Mouse (Mus musculus): ENCODE data around the gene Arl8a. TPM values are rescaled to one million over a fixed set of nuclear protein-coding genes. Genes with fewer than 3 reads are reported as not detected.
"Not testable (repeated sequence)": the region's sequence is repeated elsewhere in the genome, so short reads cannot be mapped to it uniquely, and the experiment has no call there.

Gene Arl8a
- polyA plus RNA-seq, 1 experiment from 2014 or later: 9.9 TPM

- Histone ChIP-seq H3K36me3 (ENCODE audit: control insufficient read depth, insufficient read depth) (no peaks in the 10 kb centered on the region), H3K27ac (ENCODE audit: low read length) (no peak overlapping the region), H3K4me1 (ENCODE audit: control insufficient read depth, low read depth, low read length) (no peaks in the 10 kb centered on the region), H3K4me3 (ENCODE audit: low read depth, low read length) (no peak overlapping the region), H3K9me3 (replicated peaks; ENCODE audit: control insufficient read depth, low read length) (no peaks in the 10 kb centered on the region), H3K9ac (ENCODE audit: low read depth, low read length) (no peak overlapping the region), H3K4me2 (ENCODE audit: low read depth, low read length) (no peak overlapping the region), H3K27me3 (ENCODE audit: control insufficient read depth, insufficient read depth, low read depth, low read length) (peaks cover 3% of the 10 kb centered on the region; the same call in 1 of the 2 replicates)
- ATAC-seq (ENCODE audit: low read depth): no peak
- 69% methylated on average over 8 of the region's 8 CpGs for WGBS (ENCODE audit: insufficient replicate concordance)
Observed at GRCm38 (mm10) chr1:135181880-135182623, 35.4 kb downstream of the Arl8a start.

- ATAC-seq (ENCODE audit: low read depth): no peak
- Histone ChIP-seq H3K9me3 (replicated peaks; ENCODE audit: control insufficient read depth, low read length) (no peaks in the 10 kb centered on the region), H3K9ac (ENCODE audit: low read depth, low read length) (no peak overlapping the region), H3K4me1 (ENCODE audit: control insufficient read depth, low read depth, low read length) (no peaks in the 10 kb centered on the region), H3K27me3 (ENCODE audit: control insufficient read depth, insufficient read depth, low read depth, low read length) (peaks cover 3% of the 10 kb centered on the region; the same call in 1 of the 2 replicates), H3K4me2 (ENCODE audit: low read depth, low read length) (no peak overlapping the region), H3K36me3 (ENCODE audit: control insufficient read depth, insufficient read depth) (no peaks in the 10 kb centered on the region), H3K27ac (ENCODE audit: low read length) (no peak overlapping the region), H3K4me3 (ENCODE audit: low read depth, low read length) (no peak overlapping the region)
- WGBS (ENCODE audit: insufficient replicate concordance): 45% methylated on average over 3 of the region's 3 CpGs
Observed at GRCm38 (mm10) chr1:135182975-135183374, 36.4 kb downstream of the Arl8a start.

- Histone ChIP-seq H3K27me3 (ENCODE audit: control insufficient read depth, insufficient read depth, low read depth, low read length) (peaks cover 3% of the 10 kb centered on the region; the same call in 1 of the 2 replicates), H3K9ac (ENCODE audit: low read depth, low read length) (no peak overlapping the region), H3K4me2 (ENCODE audit: low read depth, low read length) (no peak overlapping the region), H3K9me3 (replicated peaks; ENCODE audit: control insufficient read depth, low read length) (no peaks in the 10 kb centered on the region), H3K36me3 (ENCODE audit: control insufficient read depth, insufficient read depth) (no peaks in the 10 kb centered on the region), H3K27ac (ENCODE audit: low read length) (no peak overlapping the region), H3K4me1 (ENCODE audit: control insufficient read depth, low read depth, low read length) (no peaks in the 10 kb centered on the region), H3K4me3 (ENCODE audit: low read depth, low read length) (no peak overlapping the region)
- ATAC-seq (ENCODE audit: low read depth): no peak
- WGBS (ENCODE audit: insufficient replicate concordance): 70% methylated on average over 3 of the region's 4 CpGs
Observed at GRCm38 (mm10) chr1:135183448-135183847, 36.8 kb downstream of the Arl8a start.

GRCm38 (mm10) chr1:135183941-135184570, 37.4 kb downstream of the Arl8a start:
- no peak for ATAC-seq (ENCODE audit: low read depth)
- WGBS (ENCODE audit: insufficient replicate concordance): 60% methylated on average over 11 of the region's 11 CpGs
- Histone ChIP-seq H3K4me3 (ENCODE audit: low read depth, low read length) (no peak overlapping the region), H3K36me3 (ENCODE audit: control insufficient read depth, insufficient read depth) (no peaks in the 10 kb centered on the region), H3K27me3 (ENCODE audit: control insufficient read depth, insufficient read depth, low read depth, low read length) (peaks cover 3% of the 10 kb centered on the region; the same call in 1 of the 2 replicates), H3K27ac (ENCODE audit: low read length) (no peak overlapping the region), H3K4me1 (ENCODE audit: control insufficient read depth, low read depth, low read length) (no peaks in the 10 kb centered on the region), H3K4me2 (ENCODE audit: low read depth, low read length) (no peak overlapping the region), H3K9me3 (replicated peaks; ENCODE audit: control insufficient read depth, low read length) (no peaks in the 10 kb centered on the region), H3K9ac (ENCODE audit: low read depth, low read length) (no peak overlapping the region)

GRCm38 (mm10) chr1:135185936-135186335, 39.3 kb downstream of the Arl8a start:
- WGBS (ENCODE audit: insufficient replicate concordance): 45% methylated on average over 5 of the region's 5 CpGs
- no peak for ATAC-seq (ENCODE audit: low read depth)
- no peaks in the 10 kb centered on the region for H3K4me1 ChIP-seq (ENCODE audit: control insufficient read depth, low read depth, low read length)
- H3K9me3 ChIP-seq (replicated peaks; ENCODE audit: control insufficient read depth, low read length): no peaks in the 10 kb centered on the region
- no peak overlapping the region for H3K9ac ChIP-seq (ENCODE audit: low read depth, low read length)
- no peaks in the 10 kb centered on the region for H3K36me3 ChIP-seq (ENCODE audit: control insufficient read depth, insufficient read depth)
- H3K4me3 ChIP-seq (ENCODE audit: low read depth, low read length): no peak overlapping the region
- no peak overlapping the region for H3K27ac ChIP-seq (ENCODE audit: low read length)
- H3K4me2 ChIP-seq (ENCODE audit: low read depth, low read length): no peak overlapping the region
- peaks cover 3% of the 10 kb centered on the region; the same call in 1 of the 2 replicates for H3K27me3 ChIP-seq (ENCODE audit: control insufficient read depth, insufficient read depth, low read depth, low read length)

- 40% methylated on average over 8 of the region's 8 CpGs for WGBS (ENCODE audit: insufficient replicate concordance)
- no peak overlapping the region for H3K9ac ChIP-seq (ENCODE audit: low read depth, low read length)
- no peak overlapping the region for H3K27ac ChIP-seq (ENCODE audit: low read length)
Observed at GRCm38 (mm10) chr1:135186427-135186826, 39.8 kb downstream of the Arl8a start.

GRCm38 (mm10) chr1:135187016-135187415, 40.4 kb downstream of the Arl8a start:
- H3K4me2 ChIP-seq (ENCODE audit: low read depth, low read length); H3K4me3 ChIP-seq (ENCODE audit: low read depth, low read length); H3K36me3 ChIP-seq (ENCODE audit: control insufficient read depth, insufficient read depth); H3K4me1 ChIP-seq (ENCODE audit: control insufficient read depth, low read depth, low read length); H3K27me3 ChIP-seq (ENCODE audit: control insufficient read depth, insufficient read depth, low read depth, low read length); H3K9me3 ChIP-seq (replicated peaks; ENCODE audit: control insufficient read depth, low read length); ATAC-seq (ENCODE audit: low read depth); H3K9ac ChIP-seq (ENCODE audit: low read depth, low read length); H3K27ac ChIP-seq (ENCODE audit: low read length): not testable (repeated sequence)
- WGBS (ENCODE audit: insufficient replicate concordance): 37% methylated on average over 2 of the region's 2 CpGs

More at GRCm38 (mm10) chr1:135186427-135186826, 39.8 kb downstream of the Arl8a start:
- Histone ChIP-seq H3K27me3 (ENCODE audit: control insufficient read depth, insufficient read depth, low read depth, low read length) (peaks cover 3% of the 10 kb centered on the region; the same call in 1 of the 2 replicates), H3K4me1 (ENCODE audit: control insufficient read depth, low read depth, low read length) (no peaks in the 10 kb centered on the region), H3K9me3 (replicated peaks; ENCODE audit: control insufficient read depth, low read length) (no peaks in the 10 kb centered on the region), H3K36me3 (ENCODE audit: control insufficient read depth, insufficient read depth) (no peaks in the 10 kb centered on the region), H3K4me2 (ENCODE audit: low read depth, low read length) (no peak overlapping the region), H3K4me3 (ENCODE audit: low read depth, low read length) (no peak overlapping the region)
- ATAC-seq (ENCODE audit: low read depth): no peak

GRCm38 (mm10) chr1:135188197-135188596, 41.6 kb downstream of the Arl8a start:
- Histone ChIP-seq H3K27me3 (ENCODE audit: control insufficient read depth, insufficient read depth, low read depth, low read length) (peaks cover 3% of the 10 kb centered on the region; the same call in 1 of the 2 replicates), H3K4me1 (ENCODE audit: control insufficient read depth, low read depth, low read length) (no peaks in the 10 kb centered on the region), H3K4me3 (ENCODE audit: low read depth, low read length) (no peak overlapping the region), H3K27ac (ENCODE audit: low read length) (no peak overlapping the region), H3K9me3 (replicated peaks; ENCODE audit: control insufficient read depth, low read length) (no peaks in the 10 kb centered on the region), H3K36me3 (ENCODE audit: control insufficient read depth, insufficient read depth) (no peaks in the 10 kb centered on the region), H3K4me2 (ENCODE audit: low read depth, low read length) (no peak overlapping the region), H3K9ac (ENCODE audit: low read depth, low read length) (no peak overlapping the region)
- WGBS (ENCODE audit: insufficient replicate concordance): 47% methylated on average over 3 of the region's 3 CpGs
- ATAC-seq (ENCODE audit: low read depth): no peak

GRCm38 (mm10) chr1:135189186-135189585, 42.6 kb downstream of the Arl8a start:
- H3K27ac ChIP-seq (ENCODE audit: low read length): no peak overlapping the region

More at GRCm38 (mm10) chr1:135189186-135189585, 42.6 kb downstream of the Arl8a start:
- no peaks in the 10 kb centered on the region for H3K4me1 ChIP-seq (ENCODE audit: control insufficient read depth, low read depth, low read length)
- ATAC-seq (ENCODE audit: low read depth): no peak
- no peak overlapping the region for H3K4me3 ChIP-seq (ENCODE audit: low read depth, low read length)
- no peaks in the 10 kb centered on the region for H3K27me3 ChIP-seq (ENCODE audit: control insufficient read depth, insufficient read depth, low read depth, low read length)
- H3K9ac ChIP-seq (ENCODE audit: low read depth, low read length): no peak overlapping the region
- no peaks in the 10 kb centered on the region for H3K9me3 ChIP-seq (replicated peaks; ENCODE audit: control insufficient read depth, low read length)
- H3K36me3 ChIP-seq (ENCODE audit: control insufficient read depth, insufficient read depth): no peaks in the 10 kb centered on the region
- no peak overlapping the region for H3K4me2 ChIP-seq (ENCODE audit: low read depth, low read length)
- WGBS (ENCODE audit: insufficient replicate concordance): 73% methylated on average over 4 of the region's 4 CpGs
